13 mouse cellular contexts compared by ENCODE assay signal in the genomic region with DNA sequence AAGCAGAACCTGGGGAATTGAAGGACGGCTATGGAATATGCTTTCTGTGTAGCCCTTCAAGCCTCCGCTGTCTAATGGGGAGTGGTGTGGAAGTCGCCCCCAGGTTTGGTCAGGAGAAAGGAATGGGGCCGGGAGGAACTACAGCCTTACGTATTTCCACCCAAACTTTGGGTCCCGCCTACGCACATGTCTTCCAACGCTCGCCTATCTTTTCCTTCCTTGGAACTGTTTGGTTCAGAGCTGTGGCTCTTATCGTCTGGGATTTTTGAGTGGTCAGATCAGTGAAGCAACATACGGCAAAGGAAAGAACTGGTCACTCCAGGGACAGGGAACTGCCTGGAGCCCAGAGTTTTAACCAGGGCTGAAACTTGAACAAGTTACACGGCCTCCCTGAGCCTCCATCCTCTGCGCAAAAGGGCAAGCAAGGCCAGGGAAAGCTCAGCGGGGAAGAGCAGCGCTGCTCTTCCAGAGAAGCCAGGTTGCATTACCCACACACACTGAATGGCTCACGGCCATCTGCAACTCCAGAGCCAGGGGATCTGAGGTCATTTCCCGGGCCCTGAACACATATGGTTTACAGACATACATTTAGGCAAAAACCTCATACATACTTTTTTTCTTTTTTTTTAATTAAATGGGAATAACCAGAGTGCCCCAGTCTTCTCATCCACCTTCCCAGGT. TPM values are rescaled to one million over a fixed set of nuclear protein-coding genes. Genes with fewer than 3 reads are reported as not detected.
DNase-seq lines count a peak whose midpoint lies in the region; ATAC-seq and TF ChIP-seq lines count a peak whose summit lies in the region.
"Had no signal": no experiment of that assay in that cellular context is flagged by ENCODE, and none has a peak within 500 bp of the region (broad histone marks: within the 10 kb centered on the region; RNA-seq: fewer than 3 reads in every experiment).

No protein-coding gene starts in this region.

- ATAC-seq in heart, postnatal 0 days (ENCODE audit: insufficient read depth, low read depth): peak; percentile 63
- peak; percentile 55; the same call in 1 of the 2 replicates for ATAC-seq in stomach, postnatal 0 days (ENCODE audit: low FRiP score, low TSS enrichment)
- no peak for ATAC-seq in hindbrain, embryonic 12.5 days (ENCODE audit: low FRiP score)
- ATAC-seq: midbrain, embryonic 13.5 days had no signal

- WGBS in heart, postnatal 0 days: 41% methylated on average over 17 of the region's 17 CpGs
- 61% methylated on average over 17 of the region's 17 CpGs for WGBS in stomach, postnatal 0 days
- WGBS in hindbrain, embryonic 12.5 days: 72% methylated on average over 17 of the region's 17 CpGs

- no peaks in the 10 kb centered on the region for H3K36me3 ChIP-seq in heart, postnatal 0 days (replicated peaks; ENCODE audit: control insufficient read depth, insufficient read depth, low read length)
- no peaks in the 10 kb centered on the region for H3K36me3 ChIP-seq in stomach, postnatal 0 days (ENCODE audit: control insufficient read depth, insufficient read depth, low read length)
- no peaks in the 10 kb centered on the region for H3K36me3 ChIP-seq in hindbrain, embryonic 12.5 days
- H3K36me3 ChIP-seq: midbrain, embryonic 13.5 days; neural tube, embryonic 15.5 days had no signal

- H3K4me3 ChIP-seq in heart, postnatal 0 days (ENCODE audit: low read depth, low read length): no peak overlapping the region
- H3K4me3 ChIP-seq in stomach, postnatal 0 days (ENCODE audit: low read depth, low read length): no peak overlapping the region
- H3K4me3 ChIP-seq in hindbrain, embryonic 12.5 days: no peak overlapping the region
- H3K4me3 ChIP-seq: erythroblast, embryonic 14.5 days; midbrain, embryonic 13.5 days; neural tube, embryonic 15.5 days had no signal

- no peak overlapping the region for H3K9ac ChIP-seq in heart, postnatal 0 days (replicated peaks; ENCODE audit: low read depth, low read length)
- H3K9ac ChIP-seq in stomach, postnatal 0 days (ENCODE audit: low read length): no peak overlapping the region
- no peak overlapping the region for H3K9ac ChIP-seq in hindbrain, embryonic 12.5 days
- H3K9ac ChIP-seq: midbrain, embryonic 13.5 days; neural tube, embryonic 15.5 days had no signal

- no peak overlapping the region for H3K4me2 ChIP-seq in heart, postnatal 0 days (ENCODE audit: low read depth, low read length)
- H3K4me2 ChIP-seq in stomach, postnatal 0 days (replicated peaks; ENCODE audit: low read depth): no peak overlapping the region
- no peak overlapping the region for H3K4me2 ChIP-seq in hindbrain, embryonic 12.5 days (replicated peaks)
- H3K4me2 ChIP-seq: midbrain, embryonic 13.5 days; neural tube, embryonic 15.5 days had no signal

- peak overlapping the region; percentile 72 for H3K27ac ChIP-seq in heart, postnatal 0 days (ENCODE audit: low read depth)
- H3K27ac ChIP-seq in stomach, postnatal 0 days (replicated peaks): no peak overlapping the region
- H3K27ac ChIP-seq in hindbrain, embryonic 12.5 days: no peak overlapping the region
- H3K27ac ChIP-seq: midbrain, embryonic 13.5 days; neural tube, embryonic 15.5 days had no signal

- 0 out of 2 replicates have a peak, but pooled peaks cover 9% of the 10 kb centered on the region for H3K4me1 ChIP-seq in heart, postnatal 0 days (ENCODE audit: control insufficient read depth, insufficient read depth)
- H3K4me1 ChIP-seq in stomach, postnatal 0 days (replicated peaks; ENCODE audit: control insufficient read depth, insufficient read depth): no peaks in the 10 kb centered on the region
- peaks cover 15% of the 10 kb centered on the region for H3K4me1 ChIP-seq in hindbrain, embryonic 12.5 days

- DNase-seq in embryo, embryonic 11 days: peak; percentile 14
- DNase-seq in embryo, embryonic 9.5 days (ENCODE audit: extremely low spot score): no peak
- DNase-seq in urinary bladder, postnatal 14 days (ENCODE audit: low spot score): peak; percentile 68
- no peak for DNase-seq in urinary bladder, adult 2 months (ENCODE audit: low spot score)
- peak; percentile 74 for DNase-seq in heart, postnatal 0 days (ENCODE audit: low spot score)
- no peak for DNase-seq in stomach, postnatal 0 days (ENCODE audit: low spot score)
- no peak for DNase-seq in thymus, adult 18-20 months
- DNase-seq: adrenal gland, adult 8-10 months; kidney, adult 2 months had no signal

- H3K27me3 ChIP-seq in heart, postnatal 0 days (ENCODE audit: control insufficient read depth, insufficient read depth, low read length): peaks cover 21% of the 10 kb centered on the region
- no peaks in the 10 kb centered on the region for H3K27me3 ChIP-seq in stomach, postnatal 0 days (ENCODE audit: control insufficient read depth, insufficient read depth, low read length)
- peaks cover 19% of the 10 kb centered on the region for H3K27me3 ChIP-seq in hindbrain, embryonic 12.5 days

- no peaks in the 10 kb centered on the region for H3K9me3 ChIP-seq in heart, postnatal 0 days (replicated peaks; ENCODE audit: control insufficient read depth, low read length)
- H3K9me3 ChIP-seq in stomach, postnatal 0 days (ENCODE audit: control insufficient read depth, low read length): no peaks in the 10 kb centered on the region
- no peaks in the 10 kb centered on the region for H3K9me3 ChIP-seq in hindbrain, embryonic 12.5 days (replicated peaks)
- H3K9me3 ChIP-seq: midbrain, embryonic 13.5 days; neural tube, embryonic 15.5 days had no signal

- no peak for TF ChIP-seq CTCF in heart, postnatal 0 days (IDR thresholded peaks at IDR 0.05; ENCODE audit: low read depth)
- TF ChIP-seq CTCF in stomach, postnatal 0 days (IDR thresholded peaks at IDR 0.05; ENCODE audit: low read depth): no peak

- TF ChIP-seq EP300 in heart, postnatal 0 days (IDR thresholded peaks at IDR 0.05; ENCODE audit: low read depth): 0 out of 2 replicates have a peak, but pooled peaks have one; percentile 40
- no peak for TF ChIP-seq EP300 in stomach, postnatal 0 days (optimal IDR thresholded peaks at IDR 0.05)

RNA-seq across cellular contexts. Expression of a gene that starts 4.9 kb away (rescaled TPM):
- 98.4 and 106 TPM in 2 replicates for polyA plus RNA-seq in urinary bladder, adult 2 months (2012; rRNA removed)
- 38.6 and 60.0 TPM in 2 replicates for total RNA-seq in heart, postnatal 0 days (2014; rRNA removed; ENCODE audit: low replicate concordance)
- 20.8 and 22.6 TPM in 2 replicates for polyA plus RNA-seq in heart, postnatal 0 days (2015; fragmentation: Nextera tagmentation; extraction: Ambion mirVana)
- 21.9 and 26.7 TPM in 2 replicates for polyA plus RNA-seq in stomach, postnatal 0 days (2015; fragmentation: Nextera tagmentation; extraction: Ambion mirVana)
- 9.1 and 13.0 TPM in 2 replicates for polyA plus RNA-seq in hindbrain, embryonic 12.5 days (2016; fragmentation: Nextera tagmentation; extraction: Ambion mirVana)
- polyA plus RNA-seq: erythroblast, embryonic 14.5 days had no signal

RNA-seq across cellular contexts. Expression of a gene that starts 45.5 kb away (rescaled TPM):
- polyA plus RNA-seq in urinary bladder, adult 2 months (2012; rRNA removed): 6.7 and 11.9 TPM in 2 replicates
- 4.8 and 7.1 TPM in 2 replicates for total RNA-seq in heart, postnatal 0 days (2014; rRNA removed; ENCODE audit: low replicate concordance)
- polyA plus RNA-seq in heart, postnatal 0 days (2015; fragmentation: Nextera tagmentation; extraction: Ambion mirVana): 1.7 TPM in 2 replicates
- 1.6 and 1.9 TPM in 2 replicates for polyA plus RNA-seq in stomach, postnatal 0 days (2015; fragmentation: Nextera tagmentation; extraction: Ambion mirVana)
- polyA plus RNA-seq in hindbrain, embryonic 12.5 days (2016; fragmentation: Nextera tagmentation; extraction: Ambion mirVana): 1.4 and 1.6 TPM in 2 replicates
- polyA plus RNA-seq: erythroblast, embryonic 14.5 days had no signal

Comparison
In these comparisons a context has a peak if more than half of its experiments do, and no peak if none do; other contexts are left out.
1. DNase-seq: peak in embryo, embryonic 11 days (single experiment), urinary bladder, postnatal 14 days (single experiment) and heart, postnatal 0 days (single experiment); none in embryo, embryonic 9.5 days (single experiment), urinary bladder, adult 2 months (single experiment), stomach, postnatal 0 days (single experiment) and thymus, adult 18-20 months (0 of 2).